Comparison of ENCODE assay signal across 8 mouse cellular contexts in genomic region chr6:48177936-48178335, GRCm38 (mm10).
DNase-seq lines count a peak whose midpoint lies in the region; ATAC-seq and TF ChIP-seq lines count a peak whose summit lies in the region.

No protein-coding gene starts in this region.

- ATAC-seq in cerebellum, adult (ENCODE audit: insufficient number of reproducible peaks, low FRiP score, low TSS enrichment) = no peak
- no peak for ATAC-seq in forebrain, embryonic 14.5 days
- no peak for ATAC-seq in lung, postnatal 0 days
- no peak for ATAC-seq in stomach, postnatal 0 days (ENCODE audit: low FRiP score, low TSS enrichment)

- peak; percentile 28; the same call in 1 of the 2 replicates for TF ChIP-seq CTCF in brain, embryonic 14.5 days (IDR thresholded peaks at IDR 0.05; ENCODE audit: borderline replicate concordance, extremely low read depth, insufficient read depth, insufficient read length)
- peak; percentile 60 for TF ChIP-seq CTCF in lung, postnatal 0 days (IDR thresholded peaks at IDR 0.05)
- TF ChIP-seq CTCF in stomach, postnatal 0 days (IDR thresholded peaks at IDR 0.05; ENCODE audit: low read depth) = peak; percentile 74

- H3K27ac ChIP-seq in forebrain, embryonic 14.5 days (ENCODE audit: low read depth, low read length) = no peak overlapping the region
- no peak overlapping the region for H3K27ac ChIP-seq in lung, postnatal 0 days (ENCODE audit: low read length)
- H3K27ac ChIP-seq in stomach, postnatal 0 days (replicated peaks) = no peak overlapping the region

- no peak for TF ChIP-seq POLR2A in brain, embryonic 14.5 days (IDR thresholded peaks at IDR 0.05; ENCODE audit: borderline replicate concordance, extremely low read depth, insufficient read depth, insufficient read length, poor library complexity, severe bottlenecking)

- no peaks in the 10 kb centered on the region for H3K27me3 ChIP-seq in forebrain, embryonic 14.5 days (replicated peaks; ENCODE audit: control insufficient read depth, insufficient read depth, low read length)
- no peaks in the 10 kb centered on the region for H3K27me3 ChIP-seq in lung, postnatal 0 days (replicated peaks; ENCODE audit: insufficient read depth, low read length)
- no peaks in the 10 kb centered on the region for H3K27me3 ChIP-seq in stomach, postnatal 0 days (ENCODE audit: control insufficient read depth, insufficient read depth, low read length)

- H3K9ac ChIP-seq in forebrain, embryonic 14.5 days (ENCODE audit: low read length) = no peak overlapping the region
- H3K9ac ChIP-seq in lung, postnatal 0 days (replicated peaks; ENCODE audit: low read depth) = no peak overlapping the region
- no peak overlapping the region for H3K9ac ChIP-seq in stomach, postnatal 0 days (ENCODE audit: low read length)

- 5% methylated on average over 2 of the region's 2 CpGs for WGBS in forebrain, embryonic 14.5 days
- 6% methylated on average over 2 of the region's 2 CpGs for WGBS in lung, postnatal 0 days
- 13% methylated on average over 2 of the region's 2 CpGs for WGBS in stomach, postnatal 0 days

- no peaks in the 10 kb centered on the region for H3K36me3 ChIP-seq in forebrain, embryonic 14.5 days (ENCODE audit: control insufficient read depth, insufficient read depth, low read length)
- no peaks in the 10 kb centered on the region for H3K36me3 ChIP-seq in lung, postnatal 0 days (ENCODE audit: insufficient read depth, low read length)
- no peaks in the 10 kb centered on the region for H3K36me3 ChIP-seq in stomach, postnatal 0 days (ENCODE audit: control insufficient read depth, insufficient read depth, low read length)

- no peak for TF ChIP-seq EP300 in lung, postnatal 0 days (IDR thresholded peaks at IDR 0.05)
- no peak for TF ChIP-seq EP300 in stomach, postnatal 0 days (optimal IDR thresholded peaks at IDR 0.05)

- no peaks in the 10 kb centered on the region for H3K4me1 ChIP-seq in forebrain, embryonic 14.5 days (ENCODE audit: control insufficient read depth, insufficient read depth, low read length)
- no peaks in the 10 kb centered on the region for H3K4me1 ChIP-seq in lung, postnatal 0 days (ENCODE audit: insufficient read depth, low read depth, low read length)
- H3K4me1 ChIP-seq in stomach, postnatal 0 days (replicated peaks; ENCODE audit: control insufficient read depth, insufficient read depth) = no peaks in the 10 kb centered on the region

- no peak overlapping the region for H3K4me3 ChIP-seq in forebrain, embryonic 14.5 days (ENCODE audit: low read depth, low read length)
- no peak overlapping the region for H3K4me3 ChIP-seq in lung, postnatal 0 days (ENCODE audit: low read depth, low read length)
- no peak overlapping the region for H3K4me3 ChIP-seq in stomach, postnatal 0 days (ENCODE audit: low read depth, low read length)

- no peaks in the 10 kb centered on the region for H3K9me3 ChIP-seq in forebrain, embryonic 14.5 days (replicated peaks; ENCODE audit: control insufficient read depth, low read length)
- no peaks in the 10 kb centered on the region for H3K9me3 ChIP-seq in lung, postnatal 0 days (ENCODE audit: low read length)
- H3K9me3 ChIP-seq in stomach, postnatal 0 days (ENCODE audit: control insufficient read depth, low read length) = no peaks in the 10 kb centered on the region

- DNase-seq in cerebellum, adult 11 months = peak; percentile 68
- peak; percentile 87 for DNase-seq in 3T3-L1 (ENCODE audit: low read depth, low spot score)
- peak; percentile 92 for DNase-seq in brain, embryonic 14.5 days (ENCODE audit: low read depth)
- DNase-seq in forebrain, embryonic 14.5 days (ENCODE audit: low spot score) = peak; percentile 92
- peak; percentile 70 to 83 for DNase-seq in kidney, postnatal 36 days
- DNase-seq in lung, postnatal 0 days (ENCODE audit: low spot score) = peak; percentile 74
- DNase-seq in stomach, postnatal 0 days (ENCODE audit: low spot score) = peak; percentile 42

- H3K4me2 ChIP-seq in forebrain, embryonic 14.5 days (ENCODE audit: low read length) = no peak overlapping the region
- no peak overlapping the region for H3K4me2 ChIP-seq in lung, postnatal 0 days (replicated peaks; ENCODE audit: low read depth, low read length)
- H3K4me2 ChIP-seq in stomach, postnatal 0 days (replicated peaks; ENCODE audit: low read depth) = no peak overlapping the region

Comparison
In these comparisons a context has a peak if more than half of its experiments do, and no peak if none do; other contexts are left out.
1. DNase-seq: peak in every context shown above with its lines; median percentile 92 in brain, embryonic 14.5 days; 92 in forebrain, embryonic 14.5 days; 87 in 3T3-L1; 76 in kidney, postnatal 36 days; 74 in lung, postnatal 0 days; 68 in cerebellum, adult 11 months; 42 in stomach, postnatal 0 days.